Mouse (Mus musculus) ES-Bruce4 (cell line): ENCODE results near the gene Mlycd. TPM values are rescaled to one million over a fixed set of nuclear protein-coding genes. Genes with fewer than 3 reads are reported as not detected.

Source experiments
- H3K27ac ChIP-seq: 2 replicates; pipeline ENCODE4 v1.5.1; 2012; ENCODE audit warnings: low read length, inconsistent platforms; ENCODE audit not compliant: insufficient read depth
- H3K27me3 ChIP-seq: 2 replicates; pipeline ENCODE4 v1.6.1; 2012; ENCODE audit warnings: mild to moderate bottlenecking, low read length, inconsistent platforms; ENCODE audit not compliant: control insufficient read depth, poor library complexity, insufficient read depth, severe bottlenecking
- H3K36me3 ChIP-seq: 2 replicates; pipeline ENCODE4 v1.6.1; 2012; ENCODE audit warnings: inconsistent platforms, mild to moderate bottlenecking, low read length, moderate library complexity; ENCODE audit not compliant: control insufficient read depth, poor library complexity, insufficient read depth, severe bottlenecking
- H3K4me1 ChIP-seq: one replicate; pipeline ENCODE4 v1.8.1; 2011; ENCODE audit warnings: low read length; ENCODE audit not compliant: control insufficient read depth, insufficient read depth
- H3K4me3 ChIP-seq: 2 replicates; pipeline ENCODE4 v1.5.1; 2011; ENCODE audit warnings: low read depth, mild to moderate bottlenecking, low read length
- H3K9ac ChIP-seq: 2 replicates; pipeline ENCODE4 v1.6.1; 2012; ENCODE audit warnings: low read depth, mild to moderate bottlenecking, inconsistent platforms; ENCODE audit not compliant: poor library complexity, severe bottlenecking
- H3K9me3 ChIP-seq: replicated peaks from 2 replicates; pipeline ENCODE4 v1.6.1; 2012; ENCODE audit warnings: mild to moderate bottlenecking, low read length, inconsistent platforms; ENCODE audit not compliant: control insufficient read depth, poor library complexity, insufficient read depth, severe bottlenecking
- CTCF ChIP-seq: IDR thresholded peaks from one replicate; pipeline ENCODE4 v1.8.1; 2011; ENCODE audit warnings: low read depth, low read length
- EP300 ChIP-seq: IDR thresholded peaks from 2 replicates; pipeline ENCODE4 v1.6.1; 2011; ENCODE audit warnings: low read depth, low read length; ENCODE audit not compliant: insufficient read depth
- POLR2A ChIP-seq: IDR thresholded peaks from one replicate; pipeline ENCODE4 v1.8.1; 2011; ENCODE audit warnings: low read length; ENCODE audit not compliant: insufficient read depth
- polyA plus RNA-seq: library from polyadenylated mRNA; stranded (reverse); fragments of >200 nt; gene quantifications from 2 replicates; pipeline ENCODE4 v1.2.4, GENCODE M21; 2011; ENCODE audit warnings: low read depth; ENCODE audit not compliant: missing spikeins, insufficient read depth, insufficient read length

The Mlycd gene
- polyA plus RNA-seq, 1 experiment, result 7.4 TPM

DNA sequence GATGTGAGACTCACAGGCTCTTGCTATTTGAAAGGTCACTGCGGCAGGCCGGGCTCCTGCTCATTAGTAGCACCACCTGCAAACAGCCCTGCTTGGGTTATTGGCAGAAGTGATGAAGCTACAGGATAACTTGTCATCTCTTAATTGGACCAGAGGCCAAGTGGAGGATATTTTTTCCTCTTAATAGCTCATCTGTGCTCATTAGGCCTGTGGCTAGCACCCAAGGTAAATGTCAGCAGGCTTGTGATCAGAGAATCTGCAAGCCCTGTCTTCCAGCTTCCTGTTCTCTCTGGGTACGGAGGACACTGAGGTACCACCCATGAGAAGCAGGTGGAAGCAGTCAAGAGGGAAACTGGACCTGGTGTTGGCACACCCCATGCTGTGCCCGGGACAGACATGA lies 56.5 kb downstream of the Mlycd start:
- TF ChIP-seq POLR2A, result no peak
- TF ChIP-seq EP300, result no peak
- no peak for TF ChIP-seq CTCF
- no peak overlapping the region for H3K4me3 ChIP-seq
- no peaks in the 10 kb centered on the region for H3K36me3 ChIP-seq
- no peaks in the 10 kb centered on the region for H3K4me1 ChIP-seq
- no peak overlapping the region for H3K27ac ChIP-seq
- no peak overlapping the region for H3K9ac ChIP-seq
- H3K9me3 ChIP-seq, result no peaks in the 10 kb centered on the region
- peaks cover 8% of the 10 kb centered on the region for H3K27me3 ChIP-seq

DNA sequence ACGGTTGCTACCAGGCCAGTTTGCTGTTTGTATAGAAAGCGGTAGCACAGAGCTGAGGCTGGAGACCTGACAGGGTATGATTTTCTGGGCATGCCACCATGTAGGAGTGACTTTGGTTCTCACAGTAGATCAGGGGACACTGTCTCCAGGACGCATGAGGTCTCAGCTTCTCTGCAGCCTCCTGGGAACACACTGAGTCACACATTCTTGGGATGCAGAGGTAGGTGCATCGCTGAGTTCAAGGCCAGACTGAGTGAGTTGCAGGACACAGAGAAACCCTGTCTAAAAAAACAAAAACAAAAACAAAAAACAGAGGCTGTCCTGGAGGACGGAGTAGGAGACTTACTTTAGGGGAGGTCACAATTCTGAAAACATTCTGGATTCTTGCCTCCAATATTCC lies 58.2 kb downstream of the Mlycd start:
- no peaks in the 10 kb centered on the region for H3K36me3 ChIP-seq
- H3K27ac ChIP-seq, result no peak overlapping the region
- no peak overlapping the region for H3K4me3 ChIP-seq
- no peaks in the 10 kb centered on the region for H3K4me1 ChIP-seq
- H3K9ac ChIP-seq, result no peak overlapping the region
- no peak for TF ChIP-seq CTCF
- TF ChIP-seq EP300, result no peak
- no peak for TF ChIP-seq POLR2A
- H3K9me3 ChIP-seq, result no peaks in the 10 kb centered on the region
- no peaks in the 10 kb centered on the region for H3K27me3 ChIP-seq

DNA sequence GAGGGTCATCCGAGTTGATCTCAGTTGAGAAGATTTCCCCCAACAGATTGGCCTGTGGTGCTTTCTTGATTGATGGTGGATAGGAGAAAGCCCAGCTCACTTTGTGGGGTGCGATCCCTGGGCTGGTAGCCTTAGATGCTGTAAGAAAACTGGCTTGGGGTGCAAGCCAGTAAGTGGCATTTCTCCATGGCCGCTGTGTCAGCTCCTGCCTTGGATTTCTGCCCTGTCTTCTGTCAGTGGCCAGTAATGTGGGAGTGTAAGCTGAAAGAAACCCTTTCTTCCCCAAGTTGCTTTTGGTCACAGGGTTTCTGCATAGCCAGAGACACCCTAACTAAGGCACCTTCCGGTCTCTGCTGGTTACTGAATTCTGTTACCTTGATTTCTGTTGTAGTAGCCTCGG lies 61.4 kb downstream of the Mlycd start:
- H3K9me3 ChIP-seq, result no peaks in the 10 kb centered on the region
- H3K36me3 ChIP-seq, result no peaks in the 10 kb centered on the region
- no peaks in the 10 kb centered on the region for H3K4me1 ChIP-seq
- H3K27me3 ChIP-seq, result no peaks in the 10 kb centered on the region
- H3K27ac ChIP-seq, result no peak overlapping the region
- no peak overlapping the region for H3K9ac ChIP-seq
- no peak overlapping the region for H3K4me3 ChIP-seq
- TF ChIP-seq POLR2A (no peak), EP300 (no peak)

DNA sequence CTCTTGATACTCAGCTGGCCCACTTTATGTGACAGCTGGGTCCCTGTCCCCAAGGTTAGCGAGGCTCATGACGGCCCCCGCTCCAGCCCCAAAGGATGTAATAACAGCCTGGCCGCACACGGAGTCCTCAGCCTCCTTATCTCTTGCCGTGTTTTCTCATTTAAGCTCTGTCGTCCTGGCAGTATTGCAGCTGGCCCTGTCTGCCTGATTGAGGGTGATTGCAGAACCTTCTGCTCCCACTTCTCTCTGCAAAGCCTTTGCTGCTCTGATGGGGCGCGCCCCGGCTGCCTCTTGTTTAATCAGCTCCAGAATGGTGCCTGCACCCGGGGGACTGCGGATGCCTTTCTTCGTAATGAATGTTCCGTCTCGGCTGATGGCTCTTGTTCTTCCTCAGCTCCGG lies 65.0 kb downstream of the Mlycd start:
- H3K27me3 ChIP-seq, result no peaks in the 10 kb centered on the region
- H3K9me3 ChIP-seq, result no peaks in the 10 kb centered on the region
- no peak overlapping the region for H3K27ac ChIP-seq
- TF ChIP-seq POLR2A (no peak), EP300 (no peak), CTCF (no peak)
- no peaks in the 10 kb centered on the region for H3K36me3 ChIP-seq
- no peak overlapping the region for H3K4me3 ChIP-seq
- no peaks in the 10 kb centered on the region for H3K4me1 ChIP-seq
- H3K9ac ChIP-seq, result no peak overlapping the region

Other genes starting within 250 kb of the Mlycd start
- gene Hsbp1, start 50.4 kb upstream of the Mlycd start, polyA plus RNA-seq, result 140 and 152 TPM in 2 replicates
- gene Osgin1, start 39.2 kb downstream of the Mlycd start, polyA plus RNA-seq, result not detected in 2 replicates
- 3.8 and 4.3 TPM in 2 replicates for gene Necab2, start 51.8 kb downstream of the Mlycd start, polyA plus RNA-seq
- gene Slc38a8, start 106.8 kb downstream of the Mlycd start, polyA plus RNA-seq, result not detected in 2 replicates
- 117 and 118 TPM in 2 replicates for gene Mbtps1, start 163.9 kb downstream of the Mlycd start, polyA plus RNA-seq
- 19.2 and 20.6 TPM in 2 replicates for gene Hsdl1, start 180.3 kb downstream of the Mlycd start, polyA plus RNA-seq
- gene Dnaaf1, start 180.4 kb downstream of the Mlycd start, polyA plus RNA-seq, result 0.28 TPM in 1 of 2 replicates, not detected in the other
- gene Taf1c, start 210.3 kb downstream of the Mlycd start, polyA plus RNA-seq, result 7.3 and 7.5 TPM in 2 replicates
- gene Adad2, start 217.9 kb downstream of the Mlycd start, polyA plus RNA-seq, result 1.7 and 2.0 TPM in 2 replicates
- gene Kcng4, start 240.8 kb downstream of the Mlycd start, polyA plus RNA-seq, result not detected in 2 replicates